Mouse (Mus musculus): ENCODE results near the gene Fgfr2. TPM values are rescaled to one million over a fixed set of nuclear protein-coding genes. Genes with fewer than 3 reads are reported as not detected.

Fgfr2 gene
- polyA plus RNA-seq, 1 experiment from 2014 or later: 24.1 TPM

- no peak overlapping the region for H3K9ac ChIP-seq (ENCODE audit: low read depth, low read length)
- no peak overlapping the region for H3K4me3 ChIP-seq (ENCODE audit: low read length)
- H3K9me3 ChIP-seq (ENCODE audit: control insufficient read depth, low read length): no peaks in the 10 kb centered on the region
- no peaks in the 10 kb centered on the region for H3K36me3 ChIP-seq (ENCODE audit: control insufficient read depth, insufficient read depth, low read length)
- H3K4me1 ChIP-seq (ENCODE audit: control insufficient read depth, insufficient read depth, low read depth, low read length): no peaks in the 10 kb centered on the region
- no peaks in the 10 kb centered on the region for H3K27me3 ChIP-seq (replicated peaks; ENCODE audit: control insufficient read depth, insufficient read depth, low read length)
- H3K27ac ChIP-seq (ENCODE audit: low read depth, low read length): no peak overlapping the region; the same call in 1 of the 2 replicates
- H3K4me2 ChIP-seq (ENCODE audit: low read length): no peak overlapping the region
- WGBS: 86% methylated on average over 4 of the region's 4 CpGs
- ATAC-seq: no peak
These were observed 889.4 kb downstream of the Fgfr2 start for GRCm38 (mm10) chr7:132233732-132234131.

- Histone ChIP-seq H3K27me3 (replicated peaks; ENCODE audit: control insufficient read depth, insufficient read depth, low read length) (no peaks in the 10 kb centered on the region), H3K9ac (ENCODE audit: low read depth, low read length) (no peak overlapping the region), H3K4me3 (ENCODE audit: low read length) (no peak overlapping the region), H3K4me2 (ENCODE audit: low read length) (no peak overlapping the region), H3K36me3 (ENCODE audit: control insufficient read depth, insufficient read depth, low read length) (no peaks in the 10 kb centered on the region), H3K27ac (ENCODE audit: low read depth, low read length) (no peak overlapping the region), H3K9me3 (ENCODE audit: control insufficient read depth, low read length) (no peaks in the 10 kb centered on the region), H3K4me1 (ENCODE audit: control insufficient read depth, insufficient read depth, low read depth, low read length) (no peaks in the 10 kb centered on the region)
- no peak for ATAC-seq
- WGBS: 24% methylated on average over 2 of the region's 2 CpGs
These were observed 890.2 kb downstream of the Fgfr2 start for GRCm38 (mm10) chr7:132232937-132233336.

GRCm38 (mm10) chr7:132231476-132231875 is 891.7 kb downstream of the Fgfr2 start:
- H3K4me2 ChIP-seq (ENCODE audit: low read length): no peak overlapping the region
- H3K27me3 ChIP-seq (replicated peaks; ENCODE audit: control insufficient read depth, insufficient read depth, low read length): no peaks in the 10 kb centered on the region
- H3K36me3 ChIP-seq (ENCODE audit: control insufficient read depth, insufficient read depth, low read length): no peaks in the 10 kb centered on the region
- no peaks in the 10 kb centered on the region for H3K9me3 ChIP-seq (ENCODE audit: control insufficient read depth, low read length)
- ATAC-seq: no peak
- no peak overlapping the region for H3K27ac ChIP-seq (ENCODE audit: low read depth, low read length)
- no peak overlapping the region for H3K4me3 ChIP-seq (ENCODE audit: low read length)
- WGBS: 93% methylated on average over 3 of the region's 3 CpGs
- H3K9ac ChIP-seq (ENCODE audit: low read depth, low read length): no peak overlapping the region
- no peaks in the 10 kb centered on the region for H3K4me1 ChIP-seq (ENCODE audit: control insufficient read depth, insufficient read depth, low read depth, low read length)

GRCm38 (mm10) chr7:132230961-132231360 is 892.2 kb downstream of the Fgfr2 start:
- WGBS: 71% methylated on average over 3 of the region's 3 CpGs
- H3K9ac ChIP-seq (ENCODE audit: low read depth, low read length): no peak overlapping the region
- no peaks in the 10 kb centered on the region for H3K4me1 ChIP-seq (ENCODE audit: control insufficient read depth, insufficient read depth, low read depth, low read length)
- no peak overlapping the region for H3K27ac ChIP-seq (ENCODE audit: low read depth, low read length)
- ATAC-seq: no peak
- no peak overlapping the region for H3K4me3 ChIP-seq (ENCODE audit: low read length)
- H3K27me3 ChIP-seq (replicated peaks; ENCODE audit: control insufficient read depth, insufficient read depth, low read length): no peaks in the 10 kb centered on the region
- no peaks in the 10 kb centered on the region for H3K36me3 ChIP-seq (ENCODE audit: control insufficient read depth, insufficient read depth, low read length)
- H3K4me2 ChIP-seq (ENCODE audit: low read length): no peak overlapping the region
- no peaks in the 10 kb centered on the region for H3K9me3 ChIP-seq (ENCODE audit: control insufficient read depth, low read length)

- Histone ChIP-seq H3K4me3 (ENCODE audit: low read length) (no peak overlapping the region), H3K36me3 (ENCODE audit: control insufficient read depth, insufficient read depth, low read length) (no peaks in the 10 kb centered on the region), H3K9ac (ENCODE audit: low read depth, low read length) (no peak overlapping the region), H3K27ac (ENCODE audit: low read depth, low read length) (no peak overlapping the region), H3K4me2 (ENCODE audit: low read length) (no peak overlapping the region), H3K4me1 (ENCODE audit: control insufficient read depth, insufficient read depth, low read depth, low read length) (peaks cover 3% of the 10 kb centered on the region), H3K9me3 (ENCODE audit: control insufficient read depth, low read length) (no peaks in the 10 kb centered on the region), H3K27me3 (replicated peaks; ENCODE audit: control insufficient read depth, insufficient read depth, low read length) (no peaks in the 10 kb centered on the region)
- ATAC-seq: peak; percentile 47
- 84% methylated on average over 8 of the region's 8 CpGs for WGBS
These were observed 896.0 kb downstream of the Fgfr2 start for GRCm38 (mm10) chr7:132227075-132227640.

GRCm38 (mm10) chr7:132226379-132227074 is 896.6 kb downstream of the Fgfr2 start:
- ATAC-seq: peak; percentile 70
- no peaks in the 10 kb centered on the region for H3K36me3 ChIP-seq (ENCODE audit: control insufficient read depth, insufficient read depth, low read length)
- no peaks in the 10 kb centered on the region for H3K27me3 ChIP-seq (replicated peaks; ENCODE audit: control insufficient read depth, insufficient read depth, low read length)
- H3K4me2 ChIP-seq (ENCODE audit: low read length): no peak overlapping the region
- WGBS: 61% methylated on average over 6 of the region's 6 CpGs
- no peaks in the 10 kb centered on the region for H3K9me3 ChIP-seq (ENCODE audit: control insufficient read depth, low read length)
- H3K9ac ChIP-seq (ENCODE audit: low read depth, low read length): no peak overlapping the region
- no peak overlapping the region for H3K27ac ChIP-seq (ENCODE audit: low read depth, low read length)
- H3K4me1 ChIP-seq (ENCODE audit: control insufficient read depth, insufficient read depth, low read depth, low read length): peaks cover 3% of the 10 kb centered on the region
- no peak overlapping the region for H3K4me3 ChIP-seq (ENCODE audit: low read length)

GRCm38 (mm10) chr7:132223452-132224141 is 899.6 kb downstream of the Fgfr2 start:
- no peaks in the 10 kb centered on the region for H3K27me3 ChIP-seq (replicated peaks; ENCODE audit: control insufficient read depth, insufficient read depth, low read length)
- peaks cover 3% of the 10 kb centered on the region for H3K4me1 ChIP-seq (ENCODE audit: control insufficient read depth, insufficient read depth, low read depth, low read length)
- no peaks in the 10 kb centered on the region for H3K36me3 ChIP-seq (ENCODE audit: control insufficient read depth, insufficient read depth, low read length)
- no peak overlapping the region for H3K4me3 ChIP-seq (ENCODE audit: low read length)
- 0 out of 2 replicates have a peak overlapping the region, but pooled peaks have one; percentile 22 for H3K9ac ChIP-seq (ENCODE audit: low read depth, low read length)
- no peak overlapping the region for H3K27ac ChIP-seq (ENCODE audit: low read depth, low read length)
- WGBS: 32% methylated on average over 10 of the region's 10 CpGs
- no peaks in the 10 kb centered on the region for H3K9me3 ChIP-seq (ENCODE audit: control insufficient read depth, low read length)
- no peak for ATAC-seq
- no peak overlapping the region for H3K4me2 ChIP-seq (ENCODE audit: low read length)

GRCm38 (mm10) chr7:132214031-132214430 is 909.1 kb downstream of the Fgfr2 start:
- no peak for ATAC-seq
- WGBS: 60% methylated on average over 10 of the region's 10 CpGs

GRCm38 (mm10) chr7:132213460-132213859 is 909.7 kb downstream of the Fgfr2 start:
- Histone ChIP-seq H3K9ac (ENCODE audit: low read depth, low read length) (no peak overlapping the region), H3K4me3 (ENCODE audit: low read length) (no peak overlapping the region), H3K36me3 (ENCODE audit: control insufficient read depth, insufficient read depth, low read length) (no peaks in the 10 kb centered on the region), H3K4me1 (ENCODE audit: control insufficient read depth, insufficient read depth, low read depth, low read length) (peaks cover 2% of the 10 kb centered on the region; the same call in 1 of the 2 replicates), H3K9me3 (ENCODE audit: control insufficient read depth, low read length) (no peaks in the 10 kb centered on the region), H3K27me3 (replicated peaks; ENCODE audit: control insufficient read depth, insufficient read depth, low read length) (no peaks in the 10 kb centered on the region), H3K4me2 (ENCODE audit: low read length) (no peak overlapping the region), H3K27ac (ENCODE audit: low read depth, low read length) (no peak overlapping the region)
- 6% methylated on average over 8 of the region's 8 CpGs for WGBS
- ATAC-seq: no peak

More at GRCm38 (mm10) chr7:132214031-132214430, 909.1 kb downstream of the Fgfr2 start:
- Histone ChIP-seq H3K9ac (ENCODE audit: low read depth, low read length) (no peak overlapping the region), H3K27me3 (replicated peaks; ENCODE audit: control insufficient read depth, insufficient read depth, low read length) (no peaks in the 10 kb centered on the region), H3K4me2 (ENCODE audit: low read length) (no peak overlapping the region), H3K27ac (ENCODE audit: low read depth, low read length) (no peak overlapping the region), H3K9me3 (ENCODE audit: control insufficient read depth, low read length) (no peaks in the 10 kb centered on the region), H3K4me3 (ENCODE audit: low read length) (no peak overlapping the region), H3K4me1 (ENCODE audit: control insufficient read depth, insufficient read depth, low read depth, low read length) (peaks cover 2% of the 10 kb centered on the region; the same call in 1 of the 2 replicates), H3K36me3 (ENCODE audit: control insufficient read depth, insufficient read depth, low read length) (no peaks in the 10 kb centered on the region)
